Mouse (Mus musculus): ENCODE measurements around the gene Fjx1. TPM values are rescaled to one million over a fixed set of nuclear protein-coding genes. Genes with fewer than 3 reads are reported as not detected.
A peak's percentile ranks its signal among the peaks of the same experiment; 100 is the strongest.

Fjx1 gene
- total and polyA plus RNA-seq, 2 experiments from 2014 or later, result 28.5 to 91.8 TPM

DNA sequence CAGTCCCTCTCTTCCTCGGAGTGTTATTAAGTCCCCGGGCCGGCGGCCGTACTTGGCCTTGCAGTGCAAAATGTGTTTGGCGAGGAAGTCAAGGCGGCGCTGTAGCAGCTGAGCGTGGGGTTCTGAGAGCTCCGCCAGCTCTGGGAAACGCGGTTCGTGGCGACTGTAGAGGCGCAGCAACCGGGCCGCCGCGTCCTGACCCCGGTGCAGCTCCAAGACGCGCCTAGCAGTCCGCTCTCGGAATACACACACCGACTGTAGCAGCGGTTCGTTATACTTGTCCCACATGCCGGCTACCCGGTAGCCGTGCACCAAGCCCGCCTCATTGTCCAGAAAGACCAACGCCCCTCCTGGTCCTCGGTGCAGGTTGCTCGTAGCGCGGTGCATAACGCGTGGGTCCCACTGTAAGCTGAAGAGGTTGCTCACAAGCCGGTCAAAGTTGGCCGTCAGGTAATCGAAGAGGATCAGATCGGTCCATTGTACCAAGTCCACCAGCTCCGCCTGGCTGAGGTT is 2.0 kb downstream of the Fjx1 start:
- ATAC-seq (ENCODE audit: low FRiP score), result peak; percentile 20; the same call in 1 of the 2 replicates
- peak overlapping the region; percentile 82 for H3K27ac ChIP-seq (ENCODE audit: low read depth, low read length)

DNA sequence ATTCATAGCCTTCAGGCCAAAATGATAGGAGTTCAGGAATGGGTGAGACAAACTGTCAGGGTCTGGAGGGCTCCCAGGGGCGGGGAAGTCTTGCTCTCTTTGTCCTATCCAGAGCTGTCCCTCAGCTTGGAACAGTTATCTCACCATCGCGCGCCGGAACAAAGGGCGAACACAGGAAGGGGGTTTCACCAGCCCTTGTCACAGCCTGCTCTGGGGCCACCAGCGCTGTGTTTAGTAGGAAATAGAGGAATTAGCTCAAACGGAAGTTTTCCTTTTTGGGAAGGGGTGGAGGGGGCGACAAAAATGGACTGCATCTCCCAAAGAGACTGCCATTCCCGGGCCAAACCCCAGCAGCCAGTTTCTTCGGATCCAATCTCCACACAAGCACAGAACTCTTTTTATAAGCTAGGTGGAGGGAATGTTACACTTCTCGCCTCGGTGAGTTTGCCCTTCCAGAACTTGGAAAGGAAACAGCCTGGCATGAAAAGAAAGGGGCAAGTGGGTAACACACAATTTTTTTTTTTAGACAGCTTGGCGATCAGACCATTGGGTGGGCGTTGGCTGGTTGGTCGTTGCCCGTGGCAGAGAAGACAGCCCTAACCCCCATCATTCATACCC is 2.6 kb downstream of the Fjx1 start:
- Histone ChIP-seq H3K27ac (ENCODE audit: low read depth, low read length) (peak overlapping the region; percentile 82), H3K4me2 (ENCODE audit: low read depth, low read length, poor library complexity, severe bottlenecking) (peak overlapping the region; percentile 95), H3K9ac (replicated peaks; ENCODE audit: low read length, poor library complexity, severe bottlenecking) (peak overlapping the region; percentile 84), H3K4me1 (ENCODE audit: insufficient read depth, low read length) (no peaks in the 10 kb centered on the region; the same call in 1 of the 2 replicates), H3K9me3 (ENCODE audit: low read length) (no peaks in the 10 kb centered on the region), H3K36me3 (ENCODE audit: insufficient read depth, low read length) (no peaks in the 10 kb centered on the region), H3K27me3 (ENCODE audit: insufficient read depth, low read length) (no peaks in the 10 kb centered on the region; the same call in 1 of the 2 replicates), H3K4me3 (ENCODE audit: low read depth, low read length) (peak overlapping the region; percentile 85)
- 3% methylated on average over 17 of the region's 17 CpGs for WGBS
- DNase-seq (ENCODE audit: low spot score) (peak; percentile 60), ATAC-seq (ENCODE audit: low FRiP score) (no peak)
- TF ChIP-seq CTCF (IDR thresholded peaks at IDR 0.05), result no peak

More for the DNA sequence above, 2.0 kb downstream of the Fjx1 start:
- TF ChIP-seq CTCF (IDR thresholded peaks at IDR 0.05), result peak; percentile 55
- Histone ChIP-seq H3K27me3 (ENCODE audit: insufficient read depth, low read length) (no peaks in the 10 kb centered on the region; the same call in 1 of the 2 replicates), H3K4me2 (ENCODE audit: low read depth, low read length, poor library complexity, severe bottlenecking) (peak overlapping the region; percentile 95), H3K9ac (replicated peaks; ENCODE audit: low read length, poor library complexity, severe bottlenecking) (peak overlapping the region; percentile 84), H3K4me1 (ENCODE audit: insufficient read depth, low read length) (no peaks in the 10 kb centered on the region; the same call in 1 of the 2 replicates), H3K4me3 (ENCODE audit: low read depth, low read length) (peak overlapping the region; percentile 85), H3K36me3 (ENCODE audit: insufficient read depth, low read length) (no peaks in the 10 kb centered on the region), H3K9me3 (ENCODE audit: low read length) (no peaks in the 10 kb centered on the region)
- under 1% methylated on average over 43 of the region's 43 CpGs for WGBS
- DNase-seq (ENCODE audit: low spot score), result peak; percentile 77

DNA sequence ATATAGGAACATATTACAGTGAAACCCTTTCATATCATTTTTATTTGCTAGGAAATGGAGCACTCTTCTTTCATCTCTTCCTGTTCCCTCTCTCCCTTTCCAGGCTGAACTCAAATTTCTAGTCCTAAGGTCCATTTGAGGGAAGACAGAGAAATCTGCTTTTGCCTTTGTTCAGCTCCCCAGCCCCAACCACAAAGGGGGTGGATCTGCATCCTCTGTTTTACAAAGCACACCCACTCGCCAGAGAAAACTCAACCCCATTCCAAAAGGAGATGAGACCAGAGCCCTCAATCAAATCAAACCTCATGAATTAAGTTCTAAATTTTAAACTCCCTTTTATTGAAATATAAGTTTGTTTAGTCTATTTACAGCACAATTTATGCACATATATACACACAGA is 3.2 kb downstream of the Fjx1 start:
- Histone ChIP-seq H3K36me3 (ENCODE audit: insufficient read depth, low read length) (no peaks in the 10 kb centered on the region), H3K9ac (replicated peaks; ENCODE audit: low read length, poor library complexity, severe bottlenecking) (no peak overlapping the region), H3K9me3 (ENCODE audit: low read length) (no peaks in the 10 kb centered on the region), H3K27me3 (ENCODE audit: insufficient read depth, low read length) (no peaks in the 10 kb centered on the region), H3K27ac (ENCODE audit: low read depth, low read length) (no peak overlapping the region), H3K4me2 (ENCODE audit: low read depth, low read length, poor library complexity, severe bottlenecking) (peak overlapping the region; percentile 95), H3K4me3 (ENCODE audit: low read depth, low read length) (peak overlapping the region; percentile 85), H3K4me1 (ENCODE audit: insufficient read depth, low read length) (no peaks in the 10 kb centered on the region; the same call in 1 of the 2 replicates)
- WGBS, result 19% methylated on average over 1 of the region's 1 CpGs
- ATAC-seq (ENCODE audit: low FRiP score) (no peak), DNase-seq (ENCODE audit: low spot score) (no peak)
- no peak for TF ChIP-seq CTCF (IDR thresholded peaks at IDR 0.05)

- no peak overlapping the region for H3K27ac ChIP-seq (ENCODE audit: low read depth, low read length)
- no peak overlapping the region for H3K4me3 ChIP-seq (ENCODE audit: low read depth, low read length)
- H3K36me3 ChIP-seq (ENCODE audit: insufficient read depth, low read length), result no peaks in the 10 kb centered on the region
- WGBS, result 80% methylated on average over 7 of the region's 7 CpGs
- H3K4me1 ChIP-seq (ENCODE audit: insufficient read depth, low read length), result no peaks in the 10 kb centered on the region; the same call in 1 of the 2 replicates
- no peak for DNase-seq (ENCODE audit: low spot score)
- H3K4me2 ChIP-seq (ENCODE audit: low read depth, low read length, poor library complexity, severe bottlenecking), result peak overlapping the region; percentile 95; the same call in 1 of the 2 replicates
- H3K9ac ChIP-seq (replicated peaks; ENCODE audit: low read length, poor library complexity, severe bottlenecking), result no peak overlapping the region
- ATAC-seq (ENCODE audit: low FRiP score), result no peak
- H3K27me3 ChIP-seq (ENCODE audit: insufficient read depth, low read length), result no peaks in the 10 kb centered on the region
- H3K9me3 ChIP-seq (ENCODE audit: low read length), result no peaks in the 10 kb centered on the region
- TF ChIP-seq CTCF (IDR thresholded peaks at IDR 0.05), result no peak
These were observed 4.5 kb downstream of the Fjx1 start for GRCm38 (mm10) chr2:102447831-102448230.

GRCm38 (mm10) chr2:102446851-102447250 is 5.4 kb downstream of the Fjx1 start:
- no peak for DNase-seq (ENCODE audit: low spot score)
- TF ChIP-seq CTCF (IDR thresholded peaks at IDR 0.05), result no peak
- no peak overlapping the region for H3K4me2 ChIP-seq (ENCODE audit: low read depth, low read length, poor library complexity, severe bottlenecking)

DNA sequence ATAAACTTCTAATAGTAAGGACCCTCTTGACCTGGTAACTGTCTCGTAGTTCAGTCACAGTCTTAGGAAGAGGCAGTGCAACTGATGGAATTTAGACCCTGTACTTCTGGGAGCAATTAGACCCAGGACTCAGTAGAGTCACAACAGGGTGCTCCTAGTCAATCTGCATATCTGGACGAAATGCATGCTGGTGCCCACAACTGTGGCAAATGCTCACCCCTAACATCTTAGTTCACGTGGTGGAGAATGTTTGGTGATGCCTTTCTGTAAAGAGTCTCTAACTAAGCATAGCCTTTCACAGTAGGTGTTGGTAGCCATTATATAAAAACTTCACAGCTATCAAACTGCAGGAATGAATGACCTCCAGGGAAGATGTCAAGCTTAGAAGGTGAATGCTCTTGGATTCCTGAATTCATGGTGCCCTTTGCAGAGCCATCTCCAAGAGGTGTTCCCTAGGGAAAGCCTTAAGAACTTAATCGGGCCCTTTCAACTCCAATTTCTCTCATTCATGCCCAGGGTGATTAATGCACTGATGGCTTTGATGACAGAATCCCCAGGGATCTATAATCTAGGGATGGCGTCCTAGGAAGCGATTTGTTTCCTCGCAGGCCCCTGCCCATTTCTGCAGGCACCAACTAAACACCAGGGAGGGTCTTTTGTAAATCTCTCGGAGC is 14.8 kb downstream of the Fjx1 start:
- Histone ChIP-seq H3K36me3 (ENCODE audit: insufficient read depth, low read length) (no peaks in the 10 kb centered on the region), H3K9ac (replicated peaks; ENCODE audit: low read length, poor library complexity, severe bottlenecking) (no peak overlapping the region), H3K4me3 (ENCODE audit: low read depth, low read length) (no peak overlapping the region), H3K9me3 (ENCODE audit: low read length) (no peaks in the 10 kb centered on the region), H3K27ac (ENCODE audit: low read depth, low read length) (no peak overlapping the region), H3K4me1 (ENCODE audit: insufficient read depth, low read length) (no peaks in the 10 kb centered on the region), H3K4me2 (ENCODE audit: low read depth, low read length, poor library complexity, severe bottlenecking) (no peak overlapping the region), H3K27me3 (ENCODE audit: insufficient read depth, low read length) (no peaks in the 10 kb centered on the region)
- no peak for DNase-seq (ENCODE audit: low spot score)
- no peak for ATAC-seq (ENCODE audit: low FRiP score)
- no peak for TF ChIP-seq CTCF (IDR thresholded peaks at IDR 0.05)
- WGBS, result 26% methylated on average over 8 of the region's 8 CpGs

More at GRCm38 (mm10) chr2:102446851-102447250, 5.4 kb downstream of the Fjx1 start:
- H3K4me1 ChIP-seq (ENCODE audit: insufficient read depth, low read length), result no peaks in the 10 kb centered on the region; the same call in 1 of the 2 replicates
- no peaks in the 10 kb centered on the region for H3K9me3 ChIP-seq (ENCODE audit: low read length)
- H3K9ac ChIP-seq (replicated peaks; ENCODE audit: low read length, poor library complexity, severe bottlenecking), result no peak overlapping the region
- H3K36me3 ChIP-seq (ENCODE audit: insufficient read depth, low read length), result no peaks in the 10 kb centered on the region
- H3K27me3 ChIP-seq (ENCODE audit: insufficient read depth, low read length), result no peaks in the 10 kb centered on the region
- ATAC-seq (ENCODE audit: low FRiP score), result no peak
- no peak overlapping the region for H3K27ac ChIP-seq (ENCODE audit: low read depth, low read length)
- WGBS, result 89% methylated on average over 4 of the region's 4 CpGs
- H3K4me3 ChIP-seq (ENCODE audit: low read depth, low read length), result no peak overlapping the region

Data from midbrain, postnatal 0 days (tissue).